Mouse (Mus musculus) gastrocnemius, adult 2 months (tissue): ENCODE measurements around the gene Fbxl20. TPM values are rescaled to one million over a fixed set of nuclear protein-coding genes. Genes with fewer than 3 reads are reported as not detected.
"Not testable (repeated sequence)": the region's sequence is repeated elsewhere in the genome, so short reads cannot be mapped to it uniquely, and the experiment has no call there.

Experiments
- DNase-seq: peaks from one replicate; pipeline ENCODE4 v3.0.0; 2022
- H3K27ac ChIP-seq: fragments of 200-600 bp; 2 replicates; pipeline ENCODE4 v1.8.1; 2022; ENCODE audit warnings: mild to moderate bottlenecking
- H3K4me3 ChIP-seq: fragments of 200-600 bp; 2 replicates; pipeline ENCODE4 v1.8.1; 2022; ENCODE audit warnings: mild to moderate bottlenecking, moderate library complexity
- CTCF ChIP-seq: fragments of 200-600 bp; IDR thresholded peaks from 2 replicates; pipeline ENCODE4 v1.8.1; 2022; ENCODE audit warnings: antibody characterized with exemption, mild to moderate bottlenecking, moderate library complexity
- intact Hi-C: fragments of 180-260 bp; cut with DNase I; formaldehyde crosslinking; loops from one replicate; pipeline ENCODE4 v1.15.1; 2025
- long read RNA-seq, 2 experiments: library from polyadenylated mRNA; stranded (forward); transcript quantifications; one replicate each; pipeline ENCODE4 v2.0.0; 2021
- total RNA-seq, 2 experiments: library from RNA; stranded (reverse); gene quantifications; 2 replicates each; pipeline ENCODE4 v1.2.3; 2021

The Fbxl20 gene
- 1 to 10 TPM; 8.2 to 9.7 TPM for total RNA-seq
- long read RNA-seq, experiment 1, full-length matches to known transcripts: 4 of 5 reads
- long read RNA-seq, experiment 1, partial matches to known transcripts: 0 of 5 reads
- long read RNA-seq, experiment 1, other reads (novel, unspliced or antisense): 1 of 5 reads
- long read RNA-seq, experiment 2, full-length matches to known transcripts: 5 of 11 reads
- long read RNA-seq, experiment 2, partial matches to known transcripts: 0 of 11 reads
- long read RNA-seq, experiment 2, other reads (novel, unspliced or antisense): 6 of 11 reads

- peak; percentile 97 for DNase-seq
- intact Hi-C loops: loop anchor here (5.0 kb wide), 3 partner anchors 33 to 123 kb away; partner anchors contain the start of gene Rpl19
- TF ChIP-seq CTCF: no peak
- Histone ChIP-seq H3K4me3 (peak within 1 kb of the TSS; percentile 91), H3K27ac (peak within 1 kb of the TSS; percentile 99)
Measured at GRCm38 (mm10) chr11:98149786-98150624, at the start of gene Fbxl20. Gene Fbxl20, minus strand, starts transcription at chr11:98150403.

- no peak for TF ChIP-seq CTCF
- DNase-seq: peak; percentile 95
- peak within 1 kb of the TSS; percentile 92 for H3K4me3 ChIP-seq
- intact Hi-C loops: no loop called here
- peak within 1 kb of the TSS; percentile 94 for H3K27ac ChIP-seq
Measured at GRCm38 (mm10) chr11:98192901-98193805, 43.0 kb upstream of the Fbxl20 start, which contains the start of gene Med1. Gene Med1, minus strand, starts transcription at chr11:98193293.

- intact Hi-C loops: no loop called here
- no peak overlapping the region for H3K4me3 ChIP-seq
- no peak overlapping the region for H3K27ac ChIP-seq
- DNase-seq: no peak
- TF ChIP-seq CTCF: no peak
Measured at GRCm38 (mm10) chr11:98190820-98191219, 40.6 kb upstream of the Fbxl20 start.

GRCm38 (mm10) chr11:98187640-98188395 is 37.6 kb upstream of the Fbxl20 start:
- no peak for DNase-seq
- TF ChIP-seq CTCF: no peak

GRCm38 (mm10) chr11:98182149-98182548 is 31.9 kb upstream of the Fbxl20 start:
- intact Hi-C loops: loop anchor here (5.0 kb wide), 1 partner anchor 45 kb away; no protein-coding TSS in a partner anchor
- H3K4me3 ChIP-seq, H3K27ac ChIP-seq, DNase-seq: not testable (repeated sequence)

More at GRCm38 (mm10) chr11:98187640-98188395, 37.6 kb upstream of the Fbxl20 start:
- intact Hi-C loops: no loop called here
- Histone ChIP-seq H3K4me3 (no peak overlapping the region), H3K27ac (no peak overlapping the region)

GRCm38 (mm10) chr11:98168400-98168799 is 18.2 kb upstream of the Fbxl20 start:
- no peak overlapping the region for H3K27ac ChIP-seq
- no peak for TF ChIP-seq CTCF
- DNase-seq: no peak
- intact Hi-C loops: no loop called here
- no peak overlapping the region for H3K4me3 ChIP-seq

- no peak for DNase-seq
Measured at GRCm38 (mm10) chr11:98155094-98155493, 4.9 kb upstream of the Fbxl20 start.

GRCm38 (mm10) chr11:98150625-98151156 is 488 bp upstream of the Fbxl20 start:
- Histone ChIP-seq H3K4me3 (peak overlapping the region; percentile 91), H3K27ac (no peak overlapping the region)
- DNase-seq: no peak
- intact Hi-C loops: loop anchor here (5.0 kb wide), 2 partner anchors 33 to 63 kb away; no protein-coding TSS in a partner anchor
- TF ChIP-seq CTCF: no peak

More at GRCm38 (mm10) chr11:98155094-98155493, 4.9 kb upstream of the Fbxl20 start:
- intact Hi-C loops: no loop called here
- Histone ChIP-seq H3K4me3 (no peak overlapping the region), H3K27ac (no peak overlapping the region)
- TF ChIP-seq CTCF: no peak

GRCm38 (mm10) chr11:98149304-98149750 is 876 bp downstream of the Fbxl20 start:
- H3K27ac ChIP-seq: peak overlapping the region; percentile 99
- no peak for TF ChIP-seq CTCF
- H3K4me3 ChIP-seq: peak overlapping the region; percentile 91
- DNase-seq: peak; percentile 97
- intact Hi-C loops: loop anchor here (5.0 kb wide), 1 partner anchor 122 kb away; the partner anchor contains the start of gene Rpl19

GRCm38 (mm10) chr11:98148551-98149301 is 1.5 kb downstream of the Fbxl20 start:
- Histone ChIP-seq H3K4me3 (peak overlapping the region; percentile 91), H3K27ac (peak overlapping the region; percentile 99)
- peak; percentile 75 for DNase-seq
- TF ChIP-seq CTCF: no peak
- intact Hi-C loops: loop anchor here (5.0 kb wide), 1 partner anchor 121 kb away; the partner anchor contains the start of gene Rpl19
